Comparison of ENCODE assay signal across 8 mouse cellular contexts in genomic region chr11:61408184-61409027, GRCm38 (mm10). TPM values are rescaled to one million over a fixed set of nuclear protein-coding genes. Genes with fewer than 3 reads are reported as not detected.
DNase-seq lines count a peak whose midpoint lies in the region; ATAC-seq lines count a peak whose summit lies in the region.

No protein-coding gene starts in this region.

- peak overlapping the region; percentile 62 for H3K4me2 ChIP-seq in embryonic facial prominence, embryonic 13.5 days
- H3K4me2 ChIP-seq in midbrain, embryonic 16.5 days (ENCODE audit: low read length): peak overlapping the region; percentile 43

- WGBS in embryonic facial prominence, embryonic 13.5 days: under 1% methylated on average over 64 of the region's 64 CpGs
- WGBS in midbrain, embryonic 16.5 days: under 1% methylated on average over 64 of the region's 64 CpGs

- H3K27ac ChIP-seq in embryonic facial prominence, embryonic 13.5 days: peak overlapping the region; percentile 91
- H3K27ac ChIP-seq in midbrain, embryonic 16.5 days (ENCODE audit: low read length): peak overlapping the region; percentile 100

- peaks cover 5% of the 10 kb centered on the region for H3K27me3 ChIP-seq in embryonic facial prominence, embryonic 13.5 days
- H3K27me3 ChIP-seq in midbrain, embryonic 16.5 days (ENCODE audit: control insufficient read depth, insufficient read depth, low read depth, low read length): no peaks in the 10 kb centered on the region

- ATAC-seq in embryonic facial prominence, embryonic 13.5 days (ENCODE audit: insufficient number of reproducible peaks, insufficient read depth, low FRiP score, low TSS enrichment, low read depth): peak; percentile 89
- peak; percentile 94 for ATAC-seq in midbrain, embryonic 16.5 days

- H3K9me3 ChIP-seq in embryonic facial prominence, embryonic 13.5 days: no peaks in the 10 kb centered on the region
- no peaks in the 10 kb centered on the region for H3K9me3 ChIP-seq in midbrain, embryonic 16.5 days (replicated peaks; ENCODE audit: control insufficient read depth, low read length, poor library complexity, severe bottlenecking)

- no peaks in the 10 kb centered on the region for H3K4me1 ChIP-seq in embryonic facial prominence, embryonic 13.5 days
- H3K4me1 ChIP-seq in midbrain, embryonic 16.5 days (ENCODE audit: control insufficient read depth, insufficient read depth, low read length): peaks cover 5% of the 10 kb centered on the region

- H3K4me3 ChIP-seq in embryonic facial prominence, embryonic 13.5 days: peak overlapping the region; percentile 75
- peak overlapping the region; percentile 74 for H3K4me3 ChIP-seq in midbrain, embryonic 16.5 days (ENCODE audit: low read depth, low read length)

- DNase-seq in 3134 (ENCODE audit: extremely low read depth, insufficient read length, low spot score): peak; percentile 95
- peak; percentile 82 to 89 for DNase-seq in adrenal gland, postnatal 36 days
- peak; percentile 82 to 86 for DNase-seq in heart, adult 9 months (ENCODE audit: low spot score in 2 of 2)
- peak; percentile 53 to 69 for DNase-seq in kidney, adult 8-10 months
- DNase-seq in liver: peak; percentile 79
- peak; percentile 60 to 62 for DNase-seq in spleen, postnatal 10 days (ENCODE audit: low spot score in 2 of 2)

- peak overlapping the region; percentile 77 for H3K9ac ChIP-seq in embryonic facial prominence, embryonic 13.5 days
- H3K9ac ChIP-seq in midbrain, embryonic 16.5 days (ENCODE audit: low read depth, low read length): peak overlapping the region; percentile 96

- no peaks in the 10 kb centered on the region for H3K36me3 ChIP-seq in embryonic facial prominence, embryonic 13.5 days
- no peaks in the 10 kb centered on the region for H3K36me3 ChIP-seq in midbrain, embryonic 16.5 days (ENCODE audit: control insufficient read depth, insufficient read depth, low read length)

RNA-seq across cellular contexts. Expression of gene Slc47a1, which starts 30.3 kb away (rescaled TPM):
- total RNA-seq in adrenal gland, postnatal 36 days (2021): 1 to 10 TPM in 1 of 2 experiments, under 1 TPM in 1; 0.56 to 1.8 TPM
- polyA plus RNA-seq in embryonic facial prominence, embryonic 13.5 days (2015; fragmentation: Nextera tagmentation; extraction: Ambion mirVana): 0.72 and 0.85 TPM in 2 replicates
- 0.21 and 0.46 TPM in 2 replicates for polyA plus RNA-seq in midbrain, embryonic 16.5 days (2015; fragmentation: Nextera tagmentation; extraction: Ambion mirVana)

RNA-seq across cellular contexts. Expression of gene Rnf112, which starts 45.5 kb away (rescaled TPM):
- total RNA-seq in adrenal gland, postnatal 36 days (2021): 1 to 10 TPM; 1.1 to 1.3 TPM
- 0.76 and 1.3 TPM in 2 replicates for polyA plus RNA-seq in embryonic facial prominence, embryonic 13.5 days (2015; fragmentation: Nextera tagmentation; extraction: Ambion mirVana)
- 39.5 and 43.0 TPM in 2 replicates for polyA plus RNA-seq in midbrain, embryonic 16.5 days (2015; fragmentation: Nextera tagmentation; extraction: Ambion mirVana)

Comparison
In these comparisons a context has a peak if more than half of its experiments do, and no peak if none do; other contexts are left out.
1. Peak in every context shown above with its lines: DNase-seq, ATAC-seq, H3K4me3 ChIP-seq and H3K27ac ChIP-seq.
2. RNA of gene Rnf112, which starts 45.5 kb away (polyA plus RNA-seq): 39.5 to 43.0 TPM in midbrain, embryonic 16.5 days; 0.76 to 1.3 TPM in embryonic facial prominence, embryonic 13.5 days; every median in the first group is over 10 times any median in the second.